Mouse (Mus musculus): ENCODE results near the gene Pard3.

- TF ChIP-seq CTCF (IDR thresholded peaks at IDR 0.05; ENCODE audit: borderline replicate concordance, insufficient read depth, low read depth, low read length): no peak
- no peak for TF ChIP-seq POLR2A (IDR thresholded peaks at IDR 0.05; ENCODE audit: borderline replicate concordance, insufficient read depth, low read length)
Measured at GRCm38 (mm10) chr8:127576657-127577056, 513.0 kb downstream of the Pard3 start.

Measured in cerebellum, adult 2 months (tissue).